In genomic region chr11:87690054-87690740, GRCm38 (mm10) we compare ENCODE assay signal across 9 mouse cellular contexts. TPM values are rescaled to one million over a fixed set of nuclear protein-coding genes. Genes with fewer than 3 reads are reported as not detected.
DNase-seq lines count a peak whose midpoint lies in the region; ATAC-seq lines count a peak whose summit lies in the region.
"Had no signal": no experiment of that assay in that cellular context is flagged by ENCODE, and none has a peak within 500 bp of the region (broad histone marks: within the 10 kb centered on the region; RNA-seq: fewer than 3 reads in every experiment).

No protein-coding gene starts in this region.

- no peak overlapping the region for H3K9ac ChIP-seq in lung, embryonic 15.5 days
- H3K9ac ChIP-seq in liver, embryonic 11.5 days (ENCODE audit: low read depth, low read length): no peak overlapping the region
- no peak overlapping the region for H3K9ac ChIP-seq in stomach, embryonic 15.5 days
- H3K9ac ChIP-seq: midbrain, embryonic 12.5 days had no signal

- peak overlapping the region; percentile 94 for H3K27ac ChIP-seq in lung, embryonic 15.5 days
- H3K27ac ChIP-seq in liver, embryonic 11.5 days (ENCODE audit: low read depth, low read length): peak overlapping the region; percentile 59
- peak overlapping the region; percentile 86 for H3K27ac ChIP-seq in stomach, embryonic 15.5 days
- H3K27ac ChIP-seq: midbrain, embryonic 12.5 days had no signal

- H3K27me3 ChIP-seq in lung, embryonic 15.5 days: no peaks in the 10 kb centered on the region
- no peaks in the 10 kb centered on the region for H3K27me3 ChIP-seq in erythroblast, embryonic 14.5 days (ENCODE audit: control insufficient read depth)
- H3K27me3 ChIP-seq in liver, embryonic 11.5 days (replicated peaks; ENCODE audit: control insufficient read depth, insufficient read depth, low read length): no peaks in the 10 kb centered on the region
- no peaks in the 10 kb centered on the region for H3K27me3 ChIP-seq in stomach, embryonic 15.5 days (replicated peaks)
- H3K27me3 ChIP-seq: midbrain, embryonic 12.5 days had no signal

- H3K4me1 ChIP-seq in lung, embryonic 15.5 days: peaks cover 44% of the 10 kb centered on the region
- H3K4me1 ChIP-seq in erythroblast, embryonic 14.5 days (ENCODE audit: control insufficient read depth): peaks cover 38% of the 10 kb centered on the region
- peaks cover 41% of the 10 kb centered on the region for H3K4me1 ChIP-seq in liver, embryonic 11.5 days (replicated peaks; ENCODE audit: control insufficient read depth, insufficient read depth, low read length)
- peaks cover 16% of the 10 kb centered on the region for H3K4me1 ChIP-seq in stomach, embryonic 15.5 days

- peak overlapping the region; percentile 40 for H3K4me2 ChIP-seq in lung, embryonic 15.5 days
- H3K4me2 ChIP-seq in liver, embryonic 11.5 days: peak overlapping the region; percentile 53
- peak overlapping the region; percentile 33 for H3K4me2 ChIP-seq in stomach, embryonic 15.5 days
- H3K4me2 ChIP-seq: midbrain, embryonic 12.5 days had no signal

- peak; percentile 78 for ATAC-seq in lung, embryonic 15.5 days (ENCODE audit: borderline replicate concordance, extremely low read depth, low FRiP score, low TSS enrichment)
- ATAC-seq in liver, embryonic 11.5 days (replicated peaks; ENCODE audit: low FRiP score): peak; percentile 62
- peak; percentile 37; the same call in 1 of the 2 replicates for ATAC-seq in stomach, embryonic 15.5 days (ENCODE audit: insufficient read depth, low FRiP score, low read depth)

- DNase-seq in lung, postnatal 10 days: no peak
- no peak for DNase-seq in liver, embryonic 11.5 days (ENCODE audit: low spot score)
- no peak for DNase-seq in neural tube, embryonic 10.5 days (ENCODE audit: extremely low spot score, low spot score)
- no peak for DNase-seq in frontal cortex, postnatal 25 days (ENCODE audit: low spot score in 2 of 2)
- DNase-seq: thymus, postnatal 25 days had no signal

- no peaks in the 10 kb centered on the region for H3K36me3 ChIP-seq in lung, embryonic 15.5 days
- no peaks in the 10 kb centered on the region for H3K36me3 ChIP-seq in erythroblast, embryonic 14.5 days (ENCODE audit: control insufficient read depth)
- no peaks in the 10 kb centered on the region for H3K36me3 ChIP-seq in liver, embryonic 11.5 days (ENCODE audit: control insufficient read depth, insufficient read depth, low read length)
- H3K36me3 ChIP-seq in stomach, embryonic 15.5 days: no peaks in the 10 kb centered on the region
- H3K36me3 ChIP-seq: midbrain, embryonic 12.5 days had no signal

- H3K9me3 ChIP-seq in lung, embryonic 15.5 days: no peaks in the 10 kb centered on the region
- no peaks in the 10 kb centered on the region for H3K9me3 ChIP-seq in erythroblast, embryonic 14.5 days (ENCODE audit: control insufficient read depth, low read length)
- H3K9me3 ChIP-seq in liver, embryonic 11.5 days (ENCODE audit: control insufficient read depth, low read length): no peaks in the 10 kb centered on the region
- H3K9me3 ChIP-seq in stomach, embryonic 15.5 days: no peaks in the 10 kb centered on the region
- H3K9me3 ChIP-seq: midbrain, embryonic 12.5 days had no signal

- WGBS in lung, embryonic 15.5 days: 20% methylated on average over 16 of the region's 16 CpGs
- WGBS in liver, embryonic 11.5 days: 49% methylated on average over 16 of the region's 16 CpGs
- 43% methylated on average over 16 of the region's 16 CpGs for WGBS in stomach, embryonic 15.5 days

- H3K4me3 ChIP-seq in lung, embryonic 15.5 days: no peak overlapping the region
- peak overlapping the region; percentile 54 for H3K4me3 ChIP-seq in erythroblast, embryonic 14.5 days (replicated peaks)
- 0 out of 2 replicates have a peak overlapping the region, but pooled peaks have one; percentile 2 for H3K4me3 ChIP-seq in liver, embryonic 11.5 days (ENCODE audit: low read depth, low read length)
- H3K4me3 ChIP-seq in stomach, embryonic 15.5 days (replicated peaks): no peak overlapping the region
- H3K4me3 ChIP-seq: midbrain, embryonic 12.5 days had no signal

RNA-seq across cellular contexts. Expression of gene Rnf43, which starts 27.7 kb away (rescaled TPM):
- polyA plus RNA-seq in lung, embryonic 15.5 days (2015; fragmentation: Nextera tagmentation; extraction: Ambion mirVana): 14.3 and 16.4 TPM in 2 replicates
- polyA plus RNA-seq in erythroblast, embryonic 14.5 days (2012): 0.08 and 0.64 TPM in 2 replicates
- 8.2 and 10.0 TPM in 2 replicates for polyA plus RNA-seq in liver, embryonic 11.5 days (2014; fragmentation: Nextera tagmentation; extraction: Ambion mirVana)
- 14.0 and 14.5 TPM in 2 replicates for polyA plus RNA-seq in stomach, embryonic 15.5 days (2015; fragmentation: Nextera tagmentation; extraction: Ambion mirVana)

RNA-seq across cellular contexts. Expression of gene Supt4a, which starts 47.2 kb away (rescaled TPM):
- polyA plus RNA-seq in lung, embryonic 15.5 days (2015; fragmentation: Nextera tagmentation; extraction: Ambion mirVana): 144 and 155 TPM in 2 replicates
- 4.3 and 5.5 TPM in 2 replicates for polyA plus RNA-seq in erythroblast, embryonic 14.5 days (2012)
- 233 and 240 TPM in 2 replicates for polyA plus RNA-seq in liver, embryonic 11.5 days (2014; fragmentation: Nextera tagmentation; extraction: Ambion mirVana)
- 118 and 127 TPM in 2 replicates for polyA plus RNA-seq in stomach, embryonic 15.5 days (2015; fragmentation: Nextera tagmentation; extraction: Ambion mirVana)

Comparison
In these comparisons a context has a peak if more than half of its experiments do, and no peak if none do; other contexts are left out.
1. H3K4me3 ChIP-seq: peak in erythroblast, embryonic 14.5 days (single experiment) and liver, embryonic 11.5 days (single experiment); none in lung, embryonic 15.5 days (single experiment) and stomach, embryonic 15.5 days (single experiment).
2. RNA of gene Supt4a, which starts 47.2 kb away (polyA plus RNA-seq): 233 to 240 TPM in liver, embryonic 11.5 days, 144 to 155 TPM in lung, embryonic 15.5 days and 118 to 127 TPM in stomach, embryonic 15.5 days; 4.3 to 5.5 TPM in erythroblast, embryonic 14.5 days; every median in the first group is over 10 times any median in the second.
3. Peak in every context shown above with its lines, with median percentiles within 50 percentile points of each other: ATAC-seq, H3K27ac ChIP-seq and H3K4me2 ChIP-seq.